Mouse (Mus musculus) CH12.LX (cell line): ENCODE results near the gene Foxp1.

Experiments used
- CHD1 ChIP-seq: IDR thresholded peaks from 2 replicates; pipeline ENCODE4 v1.6.1; 2012; ENCODE audit warnings: low read depth, low read length, improper control_type of control experiment, inconsistent platforms
- CTCF ChIP-seq, 2 experiments: IDR thresholded peaks in 1 of 2; conservative IDR thresholded peaks in 1 of 2; 2 replicates each; pipeline ENCODE4 v1.5.1; 2011 to 2012; ENCODE audit warnings: low read depth in 2 of 2, low read length in 2 of 2, improper control_type of control experiment in 1 of 2, inconsistent platforms in 1 of 2, mild to moderate bottlenecking in 1 of 2, moderate library complexity in 1 of 2
- ELF1 ChIP-seq: IDR thresholded peaks from 2 replicates; pipeline ENCODE4 v1.6.1; 2014; ENCODE audit warnings: low read depth, mild to moderate bottlenecking, inconsistent platforms, low read length, improper control_type of control experiment
- EP300 ChIP-seq: IDR thresholded peaks from 2 replicates; pipeline ENCODE4 v1.6.1; 2011; ENCODE audit warnings: low read length, improper control_type of control experiment
- ETS1 ChIP-seq: conservative IDR thresholded peaks from 2 replicates; pipeline ENCODE4 v1.6.1; 2012; ENCODE audit warnings: low read depth, mild to moderate bottlenecking, inconsistent platforms, low read length, improper control_type of control experiment, moderate library complexity
- GABPA ChIP-seq: IDR thresholded peaks from 2 replicates; pipeline ENCODE4 v1.6.1; 2012; ENCODE audit warnings: low read depth, low read length, improper control_type of control experiment, inconsistent platforms; ENCODE audit not compliant: insufficient replicate concordance
- JUN ChIP-seq: IDR thresholded peaks from 2 replicates; pipeline ENCODE4 v1.6.1; 2011; ENCODE audit warnings: low read depth, mild to moderate bottlenecking, low read length, improper control_type of control experiment, moderate library complexity; ENCODE audit not compliant: insufficient read depth
- MAFK ChIP-seq: IDR thresholded peaks from 2 replicates; pipeline ENCODE4 v1.6.1; 2011; ENCODE audit warnings: low read length, improper control_type of control experiment; ENCODE audit not compliant: insufficient replicate concordance
- MYC ChIP-seq: IDR thresholded peaks from 2 replicates; pipeline ENCODE4 v1.6.1; 2011; ENCODE audit warnings: low read depth, mild to moderate bottlenecking, improper control_type of control experiment, low read length
- POLR2A ChIP-seq: IDR thresholded peaks from 2 replicates; pipeline ENCODE4 v1.6.1; 2011; ENCODE audit warnings: low read depth, mild to moderate bottlenecking, improper control_type of control experiment, low read length
- TBP ChIP-seq: conservative IDR thresholded peaks from 2 replicates; pipeline ENCODE4 v1.6.1; 2011; ENCODE audit warnings: low read depth, low read length, improper control_type of control experiment
- ZMIZ1 ChIP-seq: IDR thresholded peaks from 2 replicates; pipeline ENCODE4 v1.6.1; 2012; ENCODE audit warnings: low read depth, mild to moderate bottlenecking, inconsistent platforms, low read length, improper control_type of control experiment

GRCm38 (mm10) chr6:99019716-99020115 lies 502.8 kb downstream of the Foxp1 start:
- TF ChIP-seq ZMIZ1 (no peak), CTCF (conservative IDR thresholded peaks at IDR 0.05 in 1 of 2, IDR thresholded peaks at IDR 0.05 in 1 of 2; ENCODE audit: low read depth in 2 of 2, low read length in 2 of 2) (no peak), POLR2A (no peak), TBP (no peak), EP300 (no peak), MYC (no peak), ETS1 (no peak), ELF1 (no peak), MAFK (no peak), GABPA (no peak), JUN (no peak), CHD1 (no peak; the same call in 1 of the 2 replicates)
